Mouse (Mus musculus) cerebellum, adult 8-10 months (tissue): ENCODE data around the gene Fpr1.
"Not testable (repeated sequence)": the region's sequence is repeated elsewhere in the genome, so short reads cannot be mapped to it uniquely, and the experiment has no call there.

Experiments
- DNase-seq: peaks from one replicate; pipeline ENCODE4 v3.0.0; 2022

The Fpr1 gene

GRCm38 (mm10) chr17:17849906-17850712 lies 33.6 kb downstream of the Fpr1 start:
- DNase-seq: no peak

- DNase-seq: no peak
These were observed 34.8 kb downstream of the Fpr1 start for GRCm38 (mm10) chr17:17848988-17849387.

GRCm38 (mm10) chr17:17845187-17846027 lies 38.3 kb downstream of the Fpr1 start:
- DNase-seq: no peak

GRCm38 (mm10) chr17:17844606-17845005 lies 39.1 kb downstream of the Fpr1 start:
- not testable (repeated sequence) for DNase-seq

- no peak for DNase-seq
These were observed 40.0 kb downstream of the Fpr1 start for GRCm38 (mm10) chr17:17843534-17844261.

GRCm38 (mm10) chr17:17840796-17841195 lies 42.9 kb downstream of the Fpr1 start:
- DNase-seq: no peak

GRCm38 (mm10) chr17:17839276-17839675 lies 44.5 kb downstream of the Fpr1 start:
- DNase-seq: no peak

- DNase-seq: peak; percentile 95
These were observed 45.6 kb downstream of the Fpr1 start for GRCm38 (mm10) chr17:17837919-17838701.

- DNase-seq: peak; percentile 43
These were observed 46.3 kb downstream of the Fpr1 start for GRCm38 (mm10) chr17:17837426-17837825.

GRCm38 (mm10) chr17:17836101-17836500 lies 47.6 kb downstream of the Fpr1 start:
- DNase-seq: no peak

GRCm38 (mm10) chr17:17834896-17835295 lies 48.8 kb downstream of the Fpr1 start:
- DNase-seq: no peak

- DNase-seq: peak; percentile 40
These were observed 53.0 kb downstream of the Fpr1 start for GRCm38 (mm10) chr17:17830731-17831130.

- peak; percentile 33 for DNase-seq
These were observed 53.8 kb downstream of the Fpr1 start for GRCm38 (mm10) chr17:17829816-17830535.

GRCm38 (mm10) chr17:17829052-17829785 lies 54.5 kb downstream of the Fpr1 start:
- DNase-seq: peak; percentile 37

GRCm38 (mm10) chr17:17828191-17828981 lies 55.4 kb downstream of the Fpr1 start:
- peak; percentile 73 for DNase-seq

- peak; percentile 77 for DNase-seq
These were observed 56.0 kb downstream of the Fpr1 start for GRCm38 (mm10) chr17:17827658-17828190.

- DNase-seq: peak; percentile 95
These were observed 56.7 kb downstream of the Fpr1 start, which contains the start of gene Spaca6 for GRCm38 (mm10) chr17:17826751-17827657. Gene Spaca6, plus strand, starts transcription at chr17:17827158.
